Mouse (Mus musculus) forebrain, embryonic 13.5 days (tissue): ENCODE measurements around the gene Gpnmb. TPM values are rescaled to one million over a fixed set of nuclear protein-coding genes. Genes with fewer than 3 reads are reported as not detected.

Experiments used
- ATAC-seq: fragments of 200-750 bp; cut with Nextera tagmentation; 2 replicates; pipeline ENCODE4 v1.8.0; 2017
- H3K27ac ChIP-seq: fragments of 300-500 bp; sonication (generic); 2 replicates; pipeline ENCODE4 v1.5.1; 2015; ENCODE audit warnings: inconsistent platforms, mild to moderate bottlenecking, moderate library complexity
- H3K27me3 ChIP-seq: fragments of 300-500 bp; sonication (generic); 2 replicates; pipeline ENCODE4 v1.6.1; 2015; ENCODE audit warnings: mild to moderate bottlenecking, inconsistent platforms
- H3K36me3 ChIP-seq: fragments of 300-500 bp; sonication (generic); 2 replicates; pipeline ENCODE4 v1.6.1; 2015; ENCODE audit warnings: mild to moderate bottlenecking, inconsistent platforms; ENCODE audit not compliant: poor library complexity, severe bottlenecking
- H3K4me1 ChIP-seq: fragments of 300-500 bp; sonication (generic); 2 replicates; pipeline ENCODE4 v1.6.1; 2015; ENCODE audit warnings: inconsistent platforms
- H3K4me2 ChIP-seq: fragments of 300-500 bp; sonication (generic); 2 replicates; pipeline ENCODE4 v1.6.1; 2015; ENCODE audit warnings: inconsistent platforms, mild to moderate bottlenecking, moderate library complexity
- H3K4me3 ChIP-seq: fragments of 300-500 bp; sonication (generic); 2 replicates; pipeline ENCODE4 v1.5.1; 2015; ENCODE audit warnings: mild to moderate bottlenecking, inconsistent platforms
- H3K9ac ChIP-seq: fragments of 300-500 bp; sonication (generic); 2 replicates; pipeline ENCODE4 v1.6.1; 2015; ENCODE audit warnings: mild to moderate bottlenecking, inconsistent platforms
- H3K9me3 ChIP-seq: fragments of 300-500 bp; sonication (generic); replicated peaks from 2 replicates; pipeline ENCODE4 v1.6.1; 2016; ENCODE audit warnings: inconsistent platforms
- WGBS: fragments of 180-500 bp; shearing (Covaris S2); methylation state at CpG from one replicate; pipeline ENCODE4 v1.1.7; 2015; 5-methylcytosine and 5-hydroxymethylcytosine counted together
- polyA plus RNA-seq: library from polyadenylated mRNA; unstranded; fragments of >200 nt; fragmentation: Nextera tagmentation; extraction: Ambion mirVana; gene quantifications from 2 replicates; pipeline ENCODE4 v1.2.1, GENCODE M21; 2015

Gene Gpnmb
- polyA plus RNA-seq, 1 experiment from 2014 or later = 0.19 TPM

GRCm38 (mm10) chr6:49113895-49114294 lies 77.5 kb downstream of the Gpnmb start:
- no peaks in the 10 kb centered on the region for H3K9me3 ChIP-seq
- no peak overlapping the region for H3K4me3 ChIP-seq
- no peaks in the 10 kb centered on the region; the same call in 1 of the 2 replicates for H3K4me1 ChIP-seq
- no peaks in the 10 kb centered on the region for H3K27me3 ChIP-seq
- no peak overlapping the region for H3K9ac ChIP-seq
- WGBS = 95% methylated on average over 7 of the region's 7 CpGs
- no peak for ATAC-seq
- H3K4me2 ChIP-seq = no peak overlapping the region
- peaks cover 44% of the 10 kb centered on the region for H3K36me3 ChIP-seq
- H3K27ac ChIP-seq = no peak overlapping the region

GRCm38 (mm10) chr6:49114457-49114856 lies 78.1 kb downstream of the Gpnmb start:
- Histone ChIP-seq H3K9ac (no peak overlapping the region), H3K4me1 (peaks cover 2% of the 10 kb centered on the region), H3K4me3 (no peak overlapping the region), H3K27ac (no peak overlapping the region), H3K4me2 (no peak overlapping the region), H3K36me3 (peaks cover 40% of the 10 kb centered on the region), H3K27me3 (no peaks in the 10 kb centered on the region), H3K9me3 (no peaks in the 10 kb centered on the region)
- ATAC-seq = no peak
- WGBS = 98% methylated on average over 6 of the region's 6 CpGs

GRCm38 (mm10) chr6:49115550-49115949 lies 79.2 kb downstream of the Gpnmb start:
- 85% methylated on average over 5 of the region's 5 CpGs for WGBS

GRCm38 (mm10) chr6:49116241-49116640 lies 79.9 kb downstream of the Gpnmb start:
- Histone ChIP-seq H3K4me1 (peaks cover 13% of the 10 kb centered on the region), H3K9ac (no peak overlapping the region), H3K36me3 (peaks cover 35% of the 10 kb centered on the region), H3K27ac (no peak overlapping the region), H3K27me3 (no peaks in the 10 kb centered on the region), H3K9me3 (no peaks in the 10 kb centered on the region), H3K4me3 (no peak overlapping the region), H3K4me2 (no peak overlapping the region)
- 91% methylated on average over 8 of the region's 8 CpGs for WGBS
- no peak for ATAC-seq

More at GRCm38 (mm10) chr6:49115550-49115949, 79.2 kb downstream of the Gpnmb start:
- no peak overlapping the region for H3K4me3 ChIP-seq
- peaks cover 12% of the 10 kb centered on the region for H3K4me1 ChIP-seq
- H3K27me3 ChIP-seq = no peaks in the 10 kb centered on the region
- peaks cover 36% of the 10 kb centered on the region for H3K36me3 ChIP-seq
- no peaks in the 10 kb centered on the region for H3K9me3 ChIP-seq
- H3K27ac ChIP-seq = no peak overlapping the region
- no peak overlapping the region for H3K9ac ChIP-seq
- no peak overlapping the region for H3K4me2 ChIP-seq
- ATAC-seq = no peak

GRCm38 (mm10) chr6:49118446-49118845 lies 82.1 kb downstream of the Gpnmb start:
- no peak overlapping the region for H3K4me3 ChIP-seq
- H3K27ac ChIP-seq = 0 out of 2 replicates have a peak overlapping the region, but pooled peaks have one; percentile 16
- 80% methylated on average over 8 of the region's 8 CpGs for WGBS
- no peak overlapping the region for H3K4me2 ChIP-seq
- ATAC-seq = no peak
- peaks cover 40% of the 10 kb centered on the region for H3K36me3 ChIP-seq
- H3K9ac ChIP-seq = no peak overlapping the region
- H3K9me3 ChIP-seq = no peaks in the 10 kb centered on the region
- H3K4me1 ChIP-seq = peaks cover 13% of the 10 kb centered on the region
- no peaks in the 10 kb centered on the region for H3K27me3 ChIP-seq

- H3K9me3 ChIP-seq = no peaks in the 10 kb centered on the region
- H3K4me3 ChIP-seq = no peak overlapping the region
- H3K36me3 ChIP-seq = peaks cover 36% of the 10 kb centered on the region
- H3K4me2 ChIP-seq = no peak overlapping the region
- WGBS = 72% methylated on average over 1 of the region's 1 CpGs
- peak overlapping the region; percentile 52 for H3K27ac ChIP-seq
- H3K9ac ChIP-seq = no peak overlapping the region
- ATAC-seq = no peak
- no peaks in the 10 kb centered on the region for H3K27me3 ChIP-seq
- H3K4me1 ChIP-seq = peaks cover 13% of the 10 kb centered on the region
Observed at GRCm38 (mm10) chr6:49119462-49120135, 83.3 kb downstream of the Gpnmb start.

- no peaks in the 10 kb centered on the region for H3K27me3 ChIP-seq
- 94% methylated on average over 3 of the region's 3 CpGs for WGBS
- H3K36me3 ChIP-seq = peaks cover 38% of the 10 kb centered on the region
- H3K9me3 ChIP-seq = no peaks in the 10 kb centered on the region
- H3K9ac ChIP-seq = no peak overlapping the region
- H3K4me3 ChIP-seq = no peak overlapping the region
- no peak overlapping the region for H3K27ac ChIP-seq
- no peak for ATAC-seq
- peaks cover 13% of the 10 kb centered on the region for H3K4me1 ChIP-seq
- H3K4me2 ChIP-seq = no peak overlapping the region
Observed at GRCm38 (mm10) chr6:49120370-49120769, 84.0 kb downstream of the Gpnmb start.

Other genes starting within 250 kb of the Gpnmb start
- 10.9 and 15.0 TPM in 2 replicates for gene Tmem176a, start 195.6 kb upstream of the Gpnmb start, polyA plus RNA-seq
- 92.1 and 97.6 TPM in 2 replicates for gene Tmem176b, start 195.1 kb upstream of the Gpnmb start, polyA plus RNA-seq
- gene Aoc1, start 163.7 kb upstream of the Gpnmb start, polyA plus RNA-seq = not detected in 2 replicates
- gene 1600015I10Rik, start 106.7 kb upstream of the Gpnmb start, polyA plus RNA-seq = not detected in 2 replicates
- gene Doxl2, start 61.6 kb upstream of the Gpnmb start, polyA plus RNA-seq = not detected in 2 replicates
- gene Svs1, start 49.7 kb upstream of the Gpnmb start, polyA plus RNA-seq = not detected in 2 replicates
- 68.3 and 74.0 TPM in 2 replicates for gene Malsu1, start 37.2 kb downstream of the Gpnmb start, polyA plus RNA-seq
- 55.2 and 56.9 TPM in 2 replicates for gene Igf2bp3, start 178.4 kb downstream of the Gpnmb start, polyA plus RNA-seq
- gene Tra2a, start 227.5 kb downstream of the Gpnmb start, polyA plus RNA-seq = 164 and 177 TPM in 2 replicates